Comparison of ENCODE assay signal across 41 mouse cellular contexts in genomic region chr13:23203885-23204284, GRCm38 (mm10). TPM values are rescaled to one million over a fixed set of nuclear protein-coding genes. Genes with fewer than 3 reads are reported as not detected.
"Had no signal": no experiment of that assay in that cellular context is flagged by ENCODE, and none has a peak within 500 bp of the region (broad histone marks: within the 10 kb centered on the region; RNA-seq: fewer than 3 reads in every experiment).

No protein-coding gene starts in this region.

RNA-seq across cellular contexts. Expression of gene Vmn1r221, which starts 10.0 kb away (rescaled TPM):
- total RNA-seq: heart, adult 8-10 months; heart, postnatal 10 days; heart, postnatal 14 days; heart, postnatal 25 days; heart, postnatal 36 days; heart, postnatal 4 days; hematopoietic stem cell, adult 5-6 weeks; hindbrain, postnatal 0 days; layer of hippocampus, adult 18-20 months; layer of hippocampus, adult 2 months; layer of hippocampus, adult 8-10 months; layer of hippocampus, postnatal 10 days; layer of hippocampus, postnatal 14 days; layer of hippocampus, postnatal 25 days; layer of hippocampus, postnatal 36 days had no signal
- polyA plus RNA-seq: heart, embryonic 10.5 days; heart, embryonic 11.5 days; heart, embryonic 12.5 days; heart, embryonic 13.5 days; heart, embryonic 14.5 days; heart, embryonic 15.5 days; heart, embryonic 16.5 days; heart, postnatal 0 days; hindbrain, embryonic 10.5 days; hindbrain, embryonic 11.5 days; hindbrain, embryonic 12.5 days; hindbrain, embryonic 13.5 days; hindbrain, embryonic 14.5 days; hindbrain, embryonic 15.5 days; hindbrain, embryonic 16.5 days; hindbrain, postnatal 0 days; inflammation-experienced regulatory T-cells, adult 6 months; intestine, embryonic 14.5 days; intestine, embryonic 15.5 days; intestine, embryonic 16.5 days; intestine, postnatal 0 days; kidney, adult 2 months; kidney, embryonic 14.5 days; kidney, embryonic 15.5 days; kidney, embryonic 16.5 days; kidney, postnatal 0 days; large intestine, adult 2 months had no signal

RNA-seq across cellular contexts. Expression of gene Vmn1r220, which starts 16.1 kb away (rescaled TPM):
- total RNA-seq: heart, adult 8-10 months; heart, postnatal 10 days; heart, postnatal 14 days; heart, postnatal 25 days; heart, postnatal 36 days; heart, postnatal 4 days; hematopoietic stem cell, adult 5-6 weeks; hindbrain, postnatal 0 days; layer of hippocampus, adult 18-20 months; layer of hippocampus, adult 2 months; layer of hippocampus, adult 8-10 months; layer of hippocampus, postnatal 10 days; layer of hippocampus, postnatal 14 days; layer of hippocampus, postnatal 25 days; layer of hippocampus, postnatal 36 days had no signal
- polyA plus RNA-seq: heart, embryonic 10.5 days; heart, embryonic 11.5 days; heart, embryonic 12.5 days; heart, embryonic 13.5 days; heart, embryonic 14.5 days; heart, embryonic 15.5 days; heart, embryonic 16.5 days; heart, postnatal 0 days; hindbrain, embryonic 10.5 days; hindbrain, embryonic 11.5 days; hindbrain, embryonic 12.5 days; hindbrain, embryonic 13.5 days; hindbrain, embryonic 14.5 days; hindbrain, embryonic 15.5 days; hindbrain, embryonic 16.5 days; hindbrain, postnatal 0 days; inflammation-experienced regulatory T-cells, adult 6 months; intestine, embryonic 14.5 days; intestine, embryonic 15.5 days; intestine, embryonic 16.5 days; intestine, postnatal 0 days; kidney, adult 2 months; kidney, embryonic 14.5 days; kidney, embryonic 15.5 days; kidney, embryonic 16.5 days; kidney, postnatal 0 days; large intestine, adult 2 months had no signal

RNA-seq across cellular contexts. Expression of gene Vmn1r222, which starts 31.9 kb away (rescaled TPM):
- total RNA-seq: heart, adult 8-10 months; heart, postnatal 10 days; heart, postnatal 14 days; heart, postnatal 25 days; heart, postnatal 36 days; heart, postnatal 4 days; hematopoietic stem cell, adult 5-6 weeks; hindbrain, postnatal 0 days; layer of hippocampus, adult 18-20 months; layer of hippocampus, adult 2 months; layer of hippocampus, adult 8-10 months; layer of hippocampus, postnatal 10 days; layer of hippocampus, postnatal 14 days; layer of hippocampus, postnatal 25 days; layer of hippocampus, postnatal 36 days had no signal
- polyA plus RNA-seq: heart, embryonic 10.5 days; heart, embryonic 11.5 days; heart, embryonic 12.5 days; heart, embryonic 13.5 days; heart, embryonic 14.5 days; heart, embryonic 15.5 days; heart, embryonic 16.5 days; heart, postnatal 0 days; hindbrain, embryonic 10.5 days; hindbrain, embryonic 11.5 days; hindbrain, embryonic 12.5 days; hindbrain, embryonic 13.5 days; hindbrain, embryonic 14.5 days; hindbrain, embryonic 15.5 days; hindbrain, embryonic 16.5 days; hindbrain, postnatal 0 days; inflammation-experienced regulatory T-cells, adult 6 months; intestine, embryonic 14.5 days; intestine, embryonic 15.5 days; intestine, embryonic 16.5 days; intestine, postnatal 0 days; kidney, adult 2 months; kidney, embryonic 14.5 days; kidney, embryonic 15.5 days; kidney, embryonic 16.5 days; kidney, postnatal 0 days; large intestine, adult 2 months had no signal

RNA-seq across cellular contexts. Expression of gene Vmn1r223, which starts 43.0 kb away (rescaled TPM):
- total RNA-seq: heart, adult 8-10 months; heart, postnatal 10 days; heart, postnatal 14 days; heart, postnatal 25 days; heart, postnatal 36 days; heart, postnatal 4 days; hematopoietic stem cell, adult 5-6 weeks; hindbrain, postnatal 0 days; layer of hippocampus, adult 18-20 months; layer of hippocampus, adult 2 months; layer of hippocampus, adult 8-10 months; layer of hippocampus, postnatal 10 days; layer of hippocampus, postnatal 14 days; layer of hippocampus, postnatal 25 days; layer of hippocampus, postnatal 36 days had no signal
- polyA plus RNA-seq: heart, embryonic 10.5 days; heart, embryonic 11.5 days; heart, embryonic 12.5 days; heart, embryonic 13.5 days; heart, embryonic 14.5 days; heart, embryonic 15.5 days; heart, embryonic 16.5 days; heart, postnatal 0 days; hindbrain, embryonic 10.5 days; hindbrain, embryonic 11.5 days; hindbrain, embryonic 12.5 days; hindbrain, embryonic 13.5 days; hindbrain, embryonic 14.5 days; hindbrain, embryonic 15.5 days; hindbrain, embryonic 16.5 days; hindbrain, postnatal 0 days; inflammation-experienced regulatory T-cells, adult 6 months; intestine, embryonic 14.5 days; intestine, embryonic 15.5 days; intestine, embryonic 16.5 days; intestine, postnatal 0 days; kidney, adult 2 months; kidney, embryonic 14.5 days; kidney, embryonic 15.5 days; kidney, embryonic 16.5 days; kidney, postnatal 0 days; large intestine, adult 2 months had no signal

RNA-seq across cellular contexts. Expression of gene Vmn1r219, which starts 44.8 kb away (rescaled TPM):
- total RNA-seq: heart, adult 8-10 months; heart, postnatal 10 days; heart, postnatal 14 days; heart, postnatal 25 days; heart, postnatal 36 days; heart, postnatal 4 days; hematopoietic stem cell, adult 5-6 weeks; hindbrain, postnatal 0 days; layer of hippocampus, adult 18-20 months; layer of hippocampus, adult 2 months; layer of hippocampus, adult 8-10 months; layer of hippocampus, postnatal 10 days; layer of hippocampus, postnatal 14 days; layer of hippocampus, postnatal 25 days; layer of hippocampus, postnatal 36 days had no signal
- polyA plus RNA-seq: heart, embryonic 11.5 days; heart, embryonic 12.5 days; heart, embryonic 13.5 days; heart, embryonic 14.5 days; heart, embryonic 15.5 days; heart, postnatal 0 days; hindbrain, embryonic 11.5 days; hindbrain, embryonic 12.5 days; hindbrain, embryonic 13.5 days; hindbrain, embryonic 14.5 days; hindbrain, embryonic 15.5 days; hindbrain, embryonic 16.5 days; hindbrain, postnatal 0 days; inflammation-experienced regulatory T-cells, adult 6 months; intestine, embryonic 15.5 days; intestine, embryonic 16.5 days; kidney, adult 2 months; kidney, embryonic 15.5 days; kidney, embryonic 16.5 days; kidney, postnatal 0 days; large intestine, adult 2 months had no signal
